Mouse (Mus musculus) testis, adult 10 weeks (tissue): Measurements from ENCODE around the gene Dse. TPM values are rescaled to one million over a fixed set of nuclear protein-coding genes. Genes with fewer than 3 reads are reported as not detected.

ENCODE experiments used
- polyA plus RNA-seq: library from polyadenylated mRNA; stranded (reverse); fragments of 350-450 nt; fragmentation: Illumina TruSeq; extraction: RNeasy Lipid Tissue Mini Kit (QIAGEN cat#74804); gene quantifications from one replicate; pipeline ENCODE4 v1.2.3, GENCODE M21; 2014; ENCODE audit warnings: low read depth, low replicate concordance

The Dse gene
- polyA plus RNA-seq = 2.3 TPM

GRCm38 (mm10) chr10:34207503-34207850 lies at the start of gene Dse:
Gene Dse (minus strand): TSS chr10:34207715.

DNA sequence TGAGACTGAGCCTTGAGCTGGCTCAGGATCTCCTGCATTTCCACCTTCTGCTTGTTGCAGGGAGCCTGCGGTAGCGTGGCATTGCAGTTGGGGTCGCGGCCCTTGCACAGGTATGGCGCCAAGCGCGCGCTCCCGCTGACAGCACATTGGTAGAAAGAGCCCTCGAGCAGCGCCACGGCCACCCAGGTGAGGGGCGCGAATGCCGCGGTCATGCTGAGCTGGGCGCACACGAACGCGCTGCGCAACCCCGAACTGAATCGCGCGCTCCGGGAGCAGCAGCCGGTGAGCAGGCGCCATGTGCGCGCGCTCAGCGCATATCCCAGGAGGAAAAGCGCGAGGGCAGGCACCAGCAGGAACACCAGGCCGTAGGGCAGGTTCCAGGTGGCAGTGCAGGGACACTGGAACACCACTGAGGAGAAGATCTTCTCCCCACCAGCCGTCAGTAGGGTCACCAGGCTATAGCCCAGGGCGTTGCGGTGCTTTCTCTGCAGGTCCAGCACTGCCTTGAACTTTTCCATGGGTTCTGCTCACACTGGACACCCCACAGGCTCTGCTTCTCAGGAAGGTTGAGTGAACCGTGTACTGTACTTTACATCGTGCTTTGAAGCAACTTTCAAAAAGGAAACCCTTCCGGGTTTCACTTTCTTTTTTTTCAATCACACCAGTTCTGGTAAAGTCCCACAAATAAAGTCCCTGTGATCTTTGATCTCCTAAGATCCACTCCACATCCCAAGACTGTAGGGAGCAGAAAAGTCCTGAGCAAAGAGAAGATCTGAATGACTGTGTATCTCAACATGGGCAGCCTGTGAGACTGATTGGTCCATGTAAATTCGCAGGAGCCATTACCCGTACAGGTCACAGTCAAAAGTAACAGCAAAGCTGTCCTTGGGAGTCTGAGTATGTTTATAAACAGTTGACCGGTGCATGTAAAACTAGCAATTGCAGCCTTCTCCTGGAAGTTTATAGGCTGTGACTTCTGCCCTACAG lies 79.8 kb downstream of the Dse start, which contains the start of gene Calhm6:
Gene Calhm6 (minus strand): TSS at position 593 of the 987 bp plus-strand sequence.

Other genes with a start within 250 kb of the Dse start
- gene Rwdd1, start 188.1 kb downstream of the Dse start, polyA plus RNA-seq = 175 TPM
- not detected for gene Trappc3l, start 170.1 kb downstream of the Dse start, polyA plus RNA-seq
- gene Calhm4, start 163.4 kb downstream of the Dse start, polyA plus RNA-seq = not detected
- 0.07 TPM for gene Calhm5, start 111.2 kb downstream of the Dse start, polyA plus RNA-seq
- gene Calhm6, start 79.7 kb downstream of the Dse start, polyA plus RNA-seq = 0.27 TPM
- gene Tspyl1, start 74.5 kb upstream of the Dse start, polyA plus RNA-seq = 14.4 TPM
- gene Tspyl4, start 89.7 kb upstream of the Dse start, polyA plus RNA-seq = 29.8 TPM
- not detected for gene Col10a1, start 182.3 kb upstream of the Dse start, polyA plus RNA-seq
- gene Nt5dc1, start 210.8 kb upstream of the Dse start, polyA plus RNA-seq = 37.1 TPM